Mouse (Mus musculus) gastrocnemius, adult 2 months (tissue): Measurements from ENCODE around the gene Fam69a. TPM values are rescaled to one million over a fixed set of nuclear protein-coding genes. Genes with fewer than 3 reads are reported as not detected.

Experiments
- DNase-seq: peaks from one replicate; pipeline ENCODE4 v3.0.0; 2022
- H3K27ac ChIP-seq: fragments of 200-600 bp; 2 replicates; pipeline ENCODE4 v1.8.1; 2022; ENCODE audit warnings: mild to moderate bottlenecking
- H3K4me3 ChIP-seq: fragments of 200-600 bp; 2 replicates; pipeline ENCODE4 v1.8.1; 2022; ENCODE audit warnings: mild to moderate bottlenecking, moderate library complexity
- CTCF ChIP-seq: fragments of 200-600 bp; IDR thresholded peaks from 2 replicates; pipeline ENCODE4 v1.8.1; 2022; ENCODE audit warnings: antibody characterized with exemption, mild to moderate bottlenecking, moderate library complexity
- intact Hi-C: fragments of 180-260 bp; cut with DNase I; formaldehyde crosslinking; loops from one replicate; pipeline ENCODE4 v1.15.1; 2025
- total RNA-seq, 2 experiments: library from RNA; stranded (reverse); gene quantifications; 2 replicates each; pipeline ENCODE4 v1.2.3; 2021

Fam69a gene
- total RNA-seq, 2 experiments from 2014 or later: 19.8 to 26.1 TPM

DNA sequence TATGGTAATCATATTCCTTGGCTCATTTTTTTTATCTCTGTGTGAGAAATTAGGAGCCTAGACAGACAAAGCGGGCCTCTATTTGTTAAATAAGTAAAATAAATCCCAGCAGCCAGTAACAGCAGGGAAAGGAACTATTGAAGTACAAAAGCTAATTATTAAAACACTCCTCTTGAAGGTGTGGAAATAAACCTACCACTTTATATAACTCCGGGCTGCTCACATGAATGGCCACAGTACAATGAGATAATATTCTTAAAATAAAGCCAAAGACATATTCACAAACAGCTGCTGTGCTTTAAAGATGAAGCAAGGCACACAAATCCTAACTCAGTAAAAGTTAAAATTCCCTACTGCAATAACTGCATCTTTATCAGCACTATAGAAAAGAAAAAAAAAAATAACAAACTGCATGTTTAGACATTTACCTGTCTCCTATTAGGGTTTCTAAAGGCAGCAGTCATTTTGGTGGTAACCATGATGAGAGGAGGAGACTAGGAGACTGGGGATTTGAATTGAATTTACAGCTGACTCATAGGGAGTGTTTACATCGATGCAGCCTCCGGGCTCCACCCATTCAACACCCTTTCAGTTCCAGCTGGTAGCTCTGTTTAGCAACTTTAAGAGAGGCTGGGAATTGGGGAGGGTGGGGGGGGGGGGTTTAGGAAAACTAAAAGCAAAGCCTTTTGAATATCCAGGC lies 112.2 kb downstream of the Fam69a start, which contains the start of gene Evi5:
Evi5 (minus strand) TSS at position 547 of the 700 bp plus-strand sequence.
- DNase-seq: no peak

DNA sequence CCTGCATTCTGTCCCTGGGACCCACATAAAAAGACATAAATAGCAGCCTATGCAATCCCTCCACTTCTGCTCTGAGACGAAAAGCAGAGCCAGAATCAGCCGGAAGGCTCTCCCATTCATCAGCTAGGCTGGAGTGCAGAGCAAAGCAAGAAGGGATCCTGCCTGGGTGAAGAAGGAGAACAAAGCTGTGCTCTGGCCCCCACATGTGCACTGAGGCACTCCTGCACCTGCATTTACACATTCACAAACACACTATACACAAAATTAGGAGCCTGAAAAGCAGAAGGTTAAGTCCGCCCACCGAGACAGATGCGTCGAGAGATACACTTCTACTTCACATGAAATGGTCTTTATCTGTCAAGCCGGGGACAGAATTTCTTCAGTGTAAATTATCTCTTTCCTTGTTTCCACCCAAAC lies 113.0 kb downstream of the Fam69a start:
- intact Hi-C loops: no loop called here
- no peak overlapping the region for H3K4me3 ChIP-seq
- DNase-seq: no peak
- no peak for TF ChIP-seq CTCF
- peak overlapping the region; percentile 57; the same call in 1 of the 2 replicates for H3K27ac ChIP-seq

More for the DNA sequence above, 112.2 kb downstream of the Fam69a start, which contains the start of gene Evi5:
- H3K4me3 ChIP-seq: peak within 1 kb of the TSS; percentile 20; the same call in 1 of the 2 replicates
- no peak for TF ChIP-seq CTCF
- peak within 1 kb of the TSS; percentile 57; the same call in 1 of the 2 replicates for H3K27ac ChIP-seq
- intact Hi-C loops: no loop called here

DNA sequence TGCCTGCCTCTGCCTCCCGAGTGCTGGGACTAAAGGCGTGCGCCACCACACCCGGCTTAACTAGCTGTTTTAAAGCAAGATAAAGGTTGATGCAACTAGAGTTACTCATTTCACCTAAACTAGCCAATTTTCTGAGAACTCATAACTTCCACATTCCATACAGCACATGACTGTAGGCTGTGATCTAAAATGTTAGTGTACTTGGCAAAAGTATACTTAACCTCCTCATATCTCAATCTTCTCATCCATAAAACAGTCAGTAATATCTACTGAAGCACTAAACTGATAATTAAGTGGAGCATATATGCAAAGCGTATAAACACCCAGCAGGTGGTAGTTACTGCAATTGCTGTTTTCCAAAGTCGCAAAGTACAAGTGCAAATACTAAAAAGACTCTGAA lies 113.6 kb downstream of the Fam69a start:
- intact Hi-C loops: no loop called here
- TF ChIP-seq CTCF: no peak
- Histone ChIP-seq H3K27ac (peak overlapping the region; percentile 57; the same call in 1 of the 2 replicates), H3K4me3 (no peak overlapping the region)
- no peak for DNase-seq

DNA sequence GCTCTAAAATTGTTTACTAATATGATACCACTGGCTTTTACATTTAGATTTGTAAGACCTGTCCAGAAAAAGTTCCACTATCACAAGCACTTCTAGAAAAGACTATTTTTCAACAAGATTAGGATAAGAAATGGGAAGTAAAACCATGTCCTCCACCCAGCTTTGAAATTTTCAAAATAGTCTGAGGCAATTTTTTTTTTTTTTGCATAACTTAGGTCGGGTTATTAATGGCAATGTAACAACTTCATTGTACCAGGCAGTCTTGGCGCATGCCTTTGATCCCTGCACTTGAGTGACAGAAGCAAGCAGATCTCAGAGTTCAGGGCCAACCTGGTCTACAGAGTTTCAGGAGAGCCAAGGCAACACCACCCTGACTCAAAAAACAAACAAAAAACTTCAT lies 117.2 kb downstream of the Fam69a start:
- H3K4me3 ChIP-seq: peak overlapping the region; percentile 91
- DNase-seq: no peak
- peak overlapping the region; percentile 93; the same call in 1 of the 2 replicates for H3K27ac ChIP-seq
- TF ChIP-seq CTCF: no peak
- intact Hi-C loops: no loop called here

DNA sequence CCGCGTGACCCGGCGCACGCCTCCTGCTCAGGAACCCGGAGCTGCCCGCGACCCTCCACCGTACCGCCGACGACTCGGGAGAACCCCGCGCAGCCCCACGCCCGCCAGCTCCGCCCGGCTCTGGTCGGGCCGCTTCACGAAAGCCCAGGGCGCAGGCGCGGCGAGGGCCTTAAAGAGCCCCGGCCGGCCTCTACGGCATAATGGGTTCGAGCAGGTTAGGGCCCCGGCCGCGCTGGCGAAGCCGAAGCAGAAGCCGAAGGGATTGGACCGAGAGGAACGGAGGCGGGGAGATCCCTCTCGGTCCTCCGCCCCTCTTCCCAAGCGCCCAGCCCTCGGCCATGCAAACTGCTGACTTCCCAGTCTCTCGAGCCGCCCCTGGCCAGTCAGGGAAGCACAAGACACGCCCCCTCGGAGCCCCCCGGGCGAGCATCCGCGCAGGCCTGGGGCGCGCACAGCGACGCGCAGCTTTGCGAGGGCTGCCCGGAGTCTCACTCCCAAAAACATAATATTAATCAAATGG lies 117.9 kb downstream of the Fam69a start:
- H3K4me3 ChIP-seq: peak overlapping the region; percentile 91
- intact Hi-C loops: no loop called here
- TF ChIP-seq CTCF: no peak

DNA sequence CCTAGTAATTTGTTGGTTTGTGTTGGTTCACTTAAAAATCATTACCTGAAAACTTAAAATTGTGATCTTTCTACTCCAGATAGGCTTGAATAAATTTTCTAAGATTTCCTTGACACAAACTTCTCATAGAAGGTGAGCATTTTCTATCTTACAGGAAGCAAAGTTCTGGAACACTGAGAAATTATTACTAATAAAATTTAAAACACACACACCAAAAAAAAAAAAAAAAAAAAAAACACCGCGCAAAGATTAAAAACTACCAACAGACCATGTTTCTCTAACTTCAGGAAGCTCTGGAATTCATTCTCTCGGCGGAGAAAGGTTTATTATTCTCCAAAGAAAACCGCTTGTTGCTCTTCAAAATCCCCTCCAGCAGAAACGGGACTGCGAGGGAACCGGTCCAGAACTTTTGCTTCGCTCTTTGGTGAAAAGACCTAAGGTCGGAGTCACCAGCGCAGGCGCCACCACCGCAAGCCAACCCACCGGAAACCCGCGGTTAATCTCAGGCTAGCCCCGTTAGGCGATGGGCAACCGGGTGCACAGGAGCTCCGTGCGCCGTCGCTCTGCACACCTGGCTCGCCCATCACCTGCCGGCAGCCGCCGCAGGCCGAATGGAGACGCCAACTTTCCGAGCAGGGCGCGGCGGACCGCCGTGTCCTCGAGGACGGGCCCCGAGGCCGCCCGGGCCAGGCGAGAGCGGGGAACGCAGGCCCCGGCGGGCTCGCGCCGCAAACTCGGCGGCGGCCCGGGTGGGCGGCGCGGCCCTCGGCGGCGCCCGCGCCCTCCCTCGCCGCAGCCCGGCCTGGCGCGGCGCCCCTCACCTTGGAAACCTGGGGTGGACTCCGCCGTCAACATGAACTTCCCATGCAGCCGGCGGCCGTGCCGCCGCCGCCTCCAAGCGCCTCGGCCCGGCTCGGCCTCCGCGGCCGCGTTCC lies 118.6 kb downstream of the Fam69a start:
- Histone ChIP-seq H3K27ac (peak overlapping the region; percentile 93), H3K4me3 (peak overlapping the region; percentile 91)
- TF ChIP-seq CTCF: no peak
- DNase-seq: peak; percentile 74
- intact Hi-C loops: no loop called here

More for the DNA sequence above, 117.9 kb downstream of the Fam69a start:
- H3K27ac ChIP-seq: peak overlapping the region; percentile 93
- peak; percentile 94 for DNase-seq

DNA sequence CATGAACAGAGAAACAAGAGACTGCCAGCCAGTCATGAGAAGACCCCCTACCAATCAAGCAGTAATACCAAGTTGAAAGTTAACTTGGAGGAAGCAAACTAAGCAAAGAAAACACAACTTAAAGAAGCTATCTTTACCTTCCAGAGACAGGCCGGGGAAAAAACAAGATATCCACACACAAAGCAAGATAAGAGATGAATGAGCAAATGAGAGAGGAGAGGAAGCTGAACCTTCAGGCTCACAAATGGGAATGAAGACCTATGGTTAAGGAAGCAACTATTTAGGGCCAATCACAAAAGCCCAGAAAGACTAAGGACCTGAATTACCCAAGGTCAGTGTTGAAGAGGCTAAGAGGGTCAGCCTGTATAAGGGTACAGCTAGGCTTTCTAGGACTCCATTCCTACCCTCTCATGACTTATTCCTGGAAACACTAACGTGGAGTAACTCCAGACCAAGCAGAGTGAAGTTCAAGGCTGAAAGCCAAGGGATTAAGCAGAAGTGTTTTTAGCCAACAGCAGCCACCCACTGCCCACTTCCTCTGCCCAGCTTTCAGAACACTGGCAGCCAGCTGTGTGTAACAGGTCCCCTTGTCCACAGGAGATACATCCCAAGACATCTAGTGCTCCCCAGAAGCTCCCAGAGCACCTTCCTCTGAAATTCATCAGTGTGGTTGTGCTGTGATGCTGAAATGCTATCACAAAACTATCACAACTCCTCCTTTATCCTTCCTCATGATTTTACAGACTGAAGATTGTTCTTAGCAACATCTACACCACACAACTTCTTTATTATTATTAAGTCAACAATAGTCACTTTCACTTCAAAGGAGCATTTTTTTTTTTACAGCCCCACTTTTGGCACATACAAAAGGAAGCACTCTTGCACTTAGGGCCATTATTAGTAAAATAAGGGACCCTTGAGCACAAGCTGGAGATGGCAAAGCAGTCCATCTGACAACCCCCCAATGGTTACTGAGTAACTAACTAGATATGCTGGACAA lies 120.5 kb downstream of the Fam69a start:
- intact Hi-C loops: no loop called here
- no peak overlapping the region for H3K4me3 ChIP-seq
- DNase-seq: peak; percentile 23
- H3K27ac ChIP-seq: no peak overlapping the region
- no peak for TF ChIP-seq CTCF

DNA sequence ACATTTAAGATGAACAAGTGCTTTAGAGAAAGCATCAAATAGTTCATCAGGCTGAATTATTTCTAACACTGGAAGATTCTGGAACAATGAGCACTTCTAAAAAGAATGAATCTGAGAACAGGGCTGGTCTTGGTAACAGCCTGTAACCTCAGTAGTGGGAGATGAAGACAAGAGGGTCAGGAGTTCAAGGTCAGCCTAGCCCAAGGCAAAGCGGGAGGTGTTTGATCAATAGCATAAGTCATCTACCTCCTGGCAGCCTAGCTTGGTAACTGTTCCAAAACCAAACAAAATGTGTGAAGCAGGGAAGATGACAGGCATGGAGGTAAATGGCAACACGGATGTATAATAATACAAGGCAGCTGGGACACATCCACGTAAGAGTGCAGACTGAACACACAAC lies 122.9 kb downstream of the Fam69a start:
- Histone ChIP-seq H3K27ac (no peak overlapping the region), H3K4me3 (no peak overlapping the region)
- DNase-seq: no peak

DNA sequence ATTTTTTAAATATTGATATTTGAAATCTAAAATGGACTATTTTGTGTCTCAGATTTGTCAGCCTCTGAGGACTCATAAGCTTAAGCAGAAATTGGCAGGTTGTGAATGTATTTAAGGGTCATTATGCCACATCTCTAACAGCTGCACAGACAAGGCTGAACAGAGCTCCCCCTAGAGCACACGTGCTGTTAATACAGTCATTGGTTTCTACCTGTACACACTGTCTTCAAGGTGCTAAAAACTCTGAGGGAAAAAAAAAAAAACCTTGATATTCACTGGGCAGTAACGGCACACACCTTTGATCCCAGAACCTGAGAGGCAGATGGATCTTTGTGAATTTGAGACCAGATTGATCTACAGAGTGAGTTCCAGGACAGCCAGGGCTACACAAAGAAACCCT lies 127.9 kb downstream of the Fam69a start:
- TF ChIP-seq CTCF: peak; percentile 57
- no peak overlapping the region for H3K4me3 ChIP-seq
- no peak overlapping the region for H3K27ac ChIP-seq
- no peak for DNase-seq
- intact Hi-C loops: no loop called here

More for the DNA sequence above, 122.9 kb downstream of the Fam69a start:
- intact Hi-C loops: no loop called here
- no peak for TF ChIP-seq CTCF

Other genes with a start within 250 kb of the Fam69a start
- not detected for gene Ube2d2b, start 157.0 kb downstream of the Fam69a start, total RNA-seq
- 10 to 100 TPM; 16.6 to 17.5 TPM for gene Evi5, start 112.0 kb downstream of the Fam69a start, total RNA-seq
- 10 to 100 TPM; 41.0 to 42.5 TPM for gene Rpl5, start 86.6 kb downstream of the Fam69a start, total RNA-seq
- 10 to 100 TPM; 11.1 to 14.2 TPM for gene Mtf2, start 78.6 kb upstream of the Fam69a start, total RNA-seq
- 10 to 100 TPM; 26.3 to 33.1 TPM for gene Tmed5, start 145.5 kb upstream of the Fam69a start, total RNA-seq
- not detected for gene Ccdc18, start 145.8 kb upstream of the Fam69a start, total RNA-seq